Mouse (Mus musculus) gastrocnemius, adult 18-20 months (tissue): Measurements from ENCODE around the gene Aatk. TPM values are rescaled to one million over a fixed set of nuclear protein-coding genes. Genes with fewer than 3 reads are reported as not detected.

Source experiments
- microRNA-seq: library from miRNA; unstranded; fragments of <30 nt; microRNA quantifications from one replicate; pipeline ENCODE4 v1.2.0, GENCODE M21; 2021
- total RNA-seq, 2 experiments: library from RNA; stranded (reverse); gene quantifications; 2 replicates each; pipeline ENCODE4 v1.2.3; 2021

The Aatk gene
- total RNA-seq, 2 experiments from 2014 or later: 3.2 to 3.6 TPM

Small RNAs within 50 kb of the gene (microRNA-seq; reads per million reads assigned to microRNA genes)
- gene Gm25948 (not detected), gene Mir3065 (not detected), gene Mir338 (not detected)

Other genes with a start within 250 kb of the Aatk start
- 10 to 100 TPM; 32.7 to 33.3 TPM for gene Chmp6, start 133.7 kb downstream of the Aatk start, total RNA-seq
- 1 to 10 TPM; 1.1 to 1.9 TPM for gene Baiap2, start 104.4 kb downstream of the Aatk start, total RNA-seq
- 1 to 10 TPM; 6.0 to 8.4 TPM for gene Cep131, start 39.7 kb upstream of the Aatk start, total RNA-seq
- gene Tepsin, start 51.6 kb upstream of the Aatk start, total RNA-seq: 1 to 10 TPM; 4.1 to 4.9 TPM
- 10 to 100 TPM; 45.7 to 48.1 TPM for gene Ndufaf8, start 51.8 kb upstream of the Aatk start, total RNA-seq
- gene Slc38a10, start 104.2 kb upstream of the Aatk start, total RNA-seq: 10 to 100 TPM; 39.0 to 48.2 TPM
- gene Bahcc1, start 185.8 kb upstream of the Aatk start, total RNA-seq: 1 to 10 TPM; 3.4 to 4.6 TPM